Mouse (Mus musculus) spleen, postnatal 0 days (tissue): ENCODE data around the gene Blzf1. TPM values are rescaled to one million over a fixed set of nuclear protein-coding genes. Genes with fewer than 3 reads are reported as not detected.

Experiments
- polyA plus RNA-seq: library from polyadenylated mRNA; unstranded; fragments of >200 nt; fragmentation: Nextera tagmentation; extraction: Ambion mirVana; gene quantifications from 2 replicates; pipeline ENCODE4 v1.2.1, GENCODE M21; 2015

Gene Blzf1
- polyA plus RNA-seq = 10.9 and 12.9 TPM in 2 replicates

GRCm38 (mm10) chr1:164307124-164307751 lies at the start of gene Blzf1:
Gene Blzf1 (minus strand): TSS chr1:164307489.

GRCm38 (mm10) chr1:164303821-164304220 lies 3.5 kb downstream of the Blzf1 start, which contains the start of gene Nme7:
Gene Nme7 (plus strand): TSS chr1:164304121.

GRCm38 (mm10) chr1:164275455-164275954 lies 31.8 kb downstream of the Blzf1 start, which contains the start of gene Ccdc181:
Gene Ccdc181 (plus strand): TSS chr1:164275585.

GRCm38 (mm10) chr1:164248465-164249331 lies 58.6 kb downstream of the Blzf1 start, which contains the start of gene Slc19a2:
Gene Slc19a2 (plus strand): TSS chr1:164249046.

Other genes with a start within 250 kb of the Blzf1 start
- gene Sell, start 245.5 kb downstream of the Blzf1 start, polyA plus RNA-seq = 26.5 and 35.1 TPM in 2 replicates
- 1.2 and 1.4 TPM in 2 replicates for gene Selp, start 192.2 kb downstream of the Blzf1 start, polyA plus RNA-seq
- 2.0 and 2.2 TPM in 2 replicates for gene F5, start 155.7 kb downstream of the Blzf1 start, polyA plus RNA-seq
- 4.8 and 5.2 TPM in 2 replicates for gene Slc19a2, start 58.4 kb downstream of the Blzf1 start, polyA plus RNA-seq
- 4.5 and 5.7 TPM in 2 replicates for gene Ccdc181, start 31.9 kb downstream of the Blzf1 start, polyA plus RNA-seq
- 14.8 and 15.8 TPM in 2 replicates for gene Nme7, start 3.4 kb downstream of the Blzf1 start, polyA plus RNA-seq
- 11.0 and 15.1 TPM in 2 replicates for gene Atp1b1, start 150.9 kb upstream of the Blzf1 start, polyA plus RNA-seq